Mouse (Mus musculus): ENCODE measurements around the gene Kctd11.

The Kctd11 gene

DNA sequence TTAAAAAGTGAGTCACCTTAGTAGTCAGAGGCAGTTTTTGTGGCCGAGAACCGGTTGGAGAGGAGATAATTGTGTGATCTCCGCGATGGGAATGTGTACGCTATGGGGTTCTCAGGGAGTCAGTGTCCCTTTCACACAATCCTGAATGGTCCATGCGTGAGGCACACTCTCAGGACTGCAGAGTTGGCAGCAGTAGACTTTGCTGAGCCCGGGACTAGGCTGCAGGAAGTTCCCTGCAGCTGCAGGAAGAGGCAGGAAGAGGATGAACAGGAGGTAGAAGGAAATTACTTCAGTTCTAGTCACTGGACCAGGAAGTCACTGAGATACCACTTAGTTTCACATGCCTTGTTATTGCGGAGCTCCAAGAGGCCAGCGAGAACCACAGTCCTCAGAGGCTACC is 32.1 kb downstream of the Kctd11 start:
- DNase-seq (ENCODE audit: low read depth, low spot score) = no peak

DNA sequence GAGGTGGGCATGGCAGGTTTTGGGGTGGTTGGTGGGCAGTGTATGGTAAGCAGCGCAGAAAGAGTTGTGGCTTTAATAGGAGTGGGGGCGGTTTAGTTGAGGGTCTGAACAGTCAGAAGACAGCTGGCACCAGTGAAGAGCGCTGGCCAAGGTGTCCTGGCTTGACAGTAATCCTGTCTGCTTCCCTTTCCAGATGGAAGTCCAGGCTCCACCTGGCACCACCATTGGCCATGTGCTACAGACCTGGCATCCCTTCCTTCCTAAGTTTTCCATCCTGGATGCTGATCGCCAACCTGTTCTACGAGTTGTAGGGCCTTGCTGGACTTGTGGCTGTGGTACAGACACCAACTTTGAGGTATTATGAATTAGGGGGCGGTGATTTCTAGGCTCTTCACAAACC is 33.2 kb downstream of the Kctd11 start:
- DNase-seq (ENCODE audit: low read depth, low spot score) = no peak

DNA sequence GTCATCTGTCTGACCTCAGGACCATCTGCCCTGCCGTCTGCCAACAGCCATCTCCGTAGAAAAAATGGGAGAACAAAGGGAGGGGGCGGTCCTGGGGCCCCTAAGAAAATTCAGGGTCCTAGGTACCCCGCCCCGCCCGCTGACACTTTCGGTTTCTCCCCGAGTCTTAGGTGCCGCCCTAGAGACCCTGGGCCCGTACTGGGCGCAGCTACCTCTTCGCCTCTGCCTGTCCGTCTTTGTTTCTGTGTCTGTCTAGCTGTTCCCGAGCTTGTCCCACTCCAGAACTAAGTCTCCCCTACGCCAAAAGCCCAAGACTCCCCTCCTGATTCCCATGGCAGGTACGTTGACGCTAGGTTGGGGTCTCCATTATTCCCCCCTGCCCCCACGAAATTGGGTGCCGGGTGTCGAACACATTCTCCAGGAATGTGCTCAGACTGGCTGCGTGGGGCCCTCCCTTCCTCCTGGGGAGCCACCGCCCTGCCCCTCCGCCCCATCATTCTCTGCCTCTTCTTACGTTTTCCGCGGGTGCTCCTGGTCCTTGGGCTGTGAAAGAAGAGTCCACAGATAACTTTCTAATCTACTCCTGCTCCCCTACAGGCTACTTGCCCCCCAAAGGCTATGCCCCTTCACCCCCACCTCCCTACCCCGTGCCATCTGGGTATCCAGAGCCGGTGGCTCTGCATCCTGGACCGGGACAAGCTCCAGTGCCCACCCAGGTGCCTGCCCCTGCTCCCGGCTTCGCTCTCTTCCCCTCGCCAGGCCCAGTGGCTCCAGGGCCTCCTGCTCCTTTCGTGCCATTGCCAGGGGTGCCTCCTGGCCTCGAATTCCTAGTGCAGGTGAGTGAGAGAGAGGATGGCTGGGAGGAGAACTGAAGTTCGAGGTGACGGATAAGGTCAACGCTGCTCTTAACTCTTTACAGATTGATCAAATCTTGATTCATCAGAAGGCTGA is 34.2 kb downstream of the Kctd11 start:
- DNase-seq (ENCODE audit: low read depth, low spot score) = no peak

DNA sequence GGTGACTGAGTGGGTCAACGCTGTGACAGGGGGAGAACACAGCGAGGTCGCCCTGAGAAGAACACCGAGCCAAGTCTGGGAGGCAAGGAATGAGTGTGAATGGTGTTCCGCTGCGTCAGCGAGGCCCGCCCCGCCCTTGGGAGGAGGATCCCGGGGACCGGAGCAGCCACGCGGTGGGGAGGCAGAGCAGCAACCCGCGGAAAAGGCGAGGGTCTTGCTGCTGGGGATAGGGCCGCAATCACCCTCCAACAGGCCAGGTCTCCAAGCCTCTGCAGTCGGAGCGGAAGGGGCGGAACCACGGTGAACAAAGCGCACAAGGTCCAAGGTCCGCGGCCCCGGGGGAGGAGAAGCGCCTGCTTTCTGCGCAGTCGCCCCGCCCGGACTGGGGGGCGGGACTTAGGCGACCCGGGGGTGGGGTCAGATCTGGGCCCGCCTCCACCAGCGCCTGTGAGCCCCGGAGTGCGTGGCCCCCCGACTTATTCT is 35.0 kb downstream of the Kctd11 start, which contains the start of gene Plscr3:
TSS of gene Plscr3 (plus strand) at position 179 of the 483 bp plus-strand sequence.
- peak; percentile 79 for DNase-seq (ENCODE audit: low read depth, low spot score)

DNA sequence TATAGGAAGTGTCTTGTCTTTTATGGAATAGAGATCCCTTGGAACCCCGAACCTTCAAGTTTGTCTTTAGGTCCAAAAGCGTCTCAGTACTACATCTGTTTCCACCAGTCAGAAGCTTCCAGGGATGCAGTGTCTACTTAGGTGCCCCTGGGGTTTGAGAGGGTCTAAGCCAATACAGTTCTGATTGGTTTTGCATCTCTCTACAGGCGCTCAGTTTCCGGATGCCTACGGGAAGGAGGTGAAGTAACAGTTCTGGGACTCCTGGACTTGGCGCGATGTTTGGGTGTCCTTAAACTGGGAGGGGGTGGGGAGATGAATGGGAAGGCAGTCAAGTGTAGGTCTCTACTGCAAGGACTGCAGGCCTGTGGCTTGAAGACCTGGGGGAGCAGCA is 42.5 kb downstream of the Kctd11 start:
- no peak for DNase-seq (ENCODE audit: low read depth, low spot score)

DNA sequence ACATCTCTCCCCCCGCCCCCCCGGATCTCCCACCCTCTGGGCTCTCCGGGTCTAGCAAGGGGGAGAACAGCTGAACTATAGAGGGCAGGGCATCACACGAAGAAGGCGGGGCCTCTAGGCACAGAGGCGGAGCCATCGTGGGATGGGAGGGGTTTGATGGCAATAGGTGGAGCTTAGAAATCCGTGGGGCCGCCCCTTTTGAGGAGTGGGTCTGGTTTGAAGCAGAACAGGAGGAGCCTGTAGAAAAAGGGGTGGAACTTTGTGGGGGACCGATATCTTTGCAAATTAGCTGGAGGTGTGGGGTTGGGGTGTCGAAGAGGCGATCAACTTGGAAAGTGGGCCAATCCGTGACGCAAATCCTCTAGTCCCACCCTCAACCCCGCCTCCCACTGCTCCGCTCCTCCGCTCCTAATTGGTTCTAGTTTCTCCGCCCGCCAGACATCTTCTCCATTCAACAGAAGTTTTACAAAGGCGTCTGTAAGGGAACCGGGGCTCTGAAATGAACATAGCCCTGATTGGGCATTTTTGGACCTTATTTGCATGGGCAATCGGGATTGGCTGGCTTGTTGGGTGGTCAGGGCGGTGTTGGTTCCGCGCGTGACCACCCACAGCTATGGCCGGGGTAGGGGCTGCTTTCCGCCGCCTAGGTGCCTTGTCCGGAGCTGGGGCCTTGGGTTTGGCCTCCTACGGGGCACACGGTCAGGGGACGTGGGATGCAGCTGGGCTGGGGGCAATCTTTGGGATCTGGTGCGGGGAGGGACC is 43.1 kb downstream of the Kctd11 start, which contains the start of gene Tmem256:
TSS of gene Tmem256 (plus strand) at position 563 of the 762 bp plus-strand sequence.
- peak; percentile 97 for DNase-seq (ENCODE audit: low read depth, low spot score)

GRCm38 (mm10) chr11:69837604-69837951 is 43.6 kb downstream of the Kctd11 start, which contains the start of gene Nlgn2:
Gene Nlgn2, minus strand, starts transcription at chr11:69837784.
- no peak for DNase-seq (ENCODE audit: low read depth, low spot score)

GRCm38 (mm10) chr11:69836703-69837576 is 44.3 kb downstream of the Kctd11 start:
- DNase-seq (ENCODE audit: low read depth, low spot score) = no peak

DNA sequence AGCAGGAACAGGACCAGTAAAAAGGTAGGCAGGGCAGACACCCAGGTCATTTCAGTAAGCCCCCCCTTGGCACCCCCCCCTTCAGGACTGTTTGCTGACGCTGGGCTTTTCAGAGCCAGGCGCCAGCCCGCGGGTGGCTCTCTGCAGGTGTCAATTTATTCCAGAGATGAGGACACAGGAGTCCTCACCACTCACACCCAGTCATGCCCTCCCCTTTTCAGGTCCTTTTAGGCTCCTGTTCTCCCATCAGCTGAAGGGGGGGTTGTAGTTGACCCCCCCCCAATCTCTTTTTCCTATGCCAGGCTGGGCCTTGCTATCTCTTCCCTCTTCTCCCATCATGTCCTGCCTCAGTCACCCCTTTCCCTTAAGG is 45.3 kb downstream of the Kctd11 start:
- no peak for DNase-seq (ENCODE audit: low read depth, low spot score)

DNA sequence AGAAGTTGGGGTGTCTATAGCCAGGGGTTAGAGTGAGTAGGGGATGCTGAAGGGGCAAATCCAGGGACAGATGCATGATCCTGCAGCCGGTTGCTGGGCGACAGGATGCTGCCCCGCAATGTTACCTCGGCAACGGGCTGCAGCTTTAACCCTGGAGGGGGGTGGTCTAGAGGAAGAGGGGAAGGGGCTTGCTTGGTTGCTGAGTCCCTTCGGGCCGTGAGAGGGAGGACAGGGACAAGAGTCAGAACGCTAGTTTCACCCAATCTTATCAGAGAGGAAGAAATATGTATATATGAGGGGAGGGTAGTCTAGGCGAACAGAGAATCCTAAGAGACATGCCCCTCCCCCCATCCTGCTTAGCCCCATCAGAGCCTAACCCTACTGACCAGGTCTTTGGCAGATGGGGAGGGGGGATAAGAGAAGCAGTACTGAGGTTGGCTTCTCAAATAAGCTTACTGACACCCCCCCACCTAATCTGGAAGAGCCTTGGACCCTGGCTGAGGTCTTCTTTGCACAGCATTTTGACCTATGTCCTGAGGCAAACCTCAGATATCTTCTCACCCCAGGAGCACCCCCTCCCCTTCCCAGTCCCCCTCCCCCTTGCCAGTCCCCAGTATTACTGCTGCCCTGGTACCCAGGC is 45.8 kb downstream of the Kctd11 start:
- DNase-seq (ENCODE audit: low read depth, low spot score) = no peak

- DNase-seq (ENCODE audit: low read depth, low spot score) = no peak
Observed at GRCm38 (mm10) chr11:69834001-69834549, 47.1 kb downstream of the Kctd11 start.

GRCm38 (mm10) chr11:69833554-69833953 is 47.7 kb downstream of the Kctd11 start:
- no peak for DNase-seq (ENCODE audit: low read depth, low spot score)

GRCm38 (mm10) chr11:69828832-69829231 is 52.4 kb downstream of the Kctd11 start:
- no peak for DNase-seq (ENCODE audit: low read depth, low spot score)

Data from skeletal muscle tissue, adult 2 months (tissue).